Mouse (Mus musculus) stomach, embryonic 14.5 days (tissue): ENCODE data around the gene Nlrx1. TPM values are rescaled to one million over a fixed set of nuclear protein-coding genes. Genes with fewer than 3 reads are reported as not detected.
"Not testable (repeated sequence)": the region's sequence is repeated elsewhere in the genome, so short reads cannot be mapped to it uniquely, and the experiment has no call there.

Experiments used
- ATAC-seq: fragments of 200-750 bp; cut with Nextera tagmentation; 2 replicates; pipeline ENCODE4 v1.8.0; 2017; ENCODE audit warnings: low read depth, moderate TSS enrichment; ENCODE audit not compliant: insufficient number of reproducible peaks, insufficient read depth, low FRiP score
- H3K27ac ChIP-seq: fragments of 300-500 bp; sonication (generic); 2 replicates; pipeline ENCODE4 v1.5.1; 2014; ENCODE audit warnings: mild to moderate bottlenecking, low read length, moderate library complexity, mixed read lengths
- H3K27me3 ChIP-seq: fragments of 300-500 bp; sonication (generic); 2 replicates; pipeline ENCODE4 v1.6.1; 2014; ENCODE audit warnings: low read length, control low read depth, mixed read lengths; ENCODE audit not compliant: control insufficient read depth, insufficient read depth
- H3K36me3 ChIP-seq: fragments of 300-500 bp; sonication (generic); 2 replicates; pipeline ENCODE4 v1.6.1; 2014; ENCODE audit warnings: mild to moderate bottlenecking, control low read depth, low read length, moderate library complexity, mixed read lengths; ENCODE audit not compliant: control insufficient read depth, insufficient read depth
- H3K4me1 ChIP-seq: fragments of 300-500 bp; sonication (generic); 2 replicates; pipeline ENCODE4 v1.6.1; 2014; ENCODE audit warnings: low read length, control low read depth, mixed read lengths; ENCODE audit not compliant: control insufficient read depth, insufficient read depth
- H3K4me2 ChIP-seq: fragments of 300-500 bp; sonication (generic); replicated peaks from 2 replicates; pipeline ENCODE4 v1.6.1; 2014; ENCODE audit warnings: low read depth, low read length, control low read depth
- H3K4me3 ChIP-seq: fragments of 300-500 bp; sonication (generic); 2 replicates; pipeline ENCODE4 v1.5.1; 2014; ENCODE audit warnings: low read depth, low read length, control low read depth
- H3K9ac ChIP-seq: fragments of 300-500 bp; sonication (generic); replicated peaks from 2 replicates; pipeline ENCODE4 v1.6.1; 2014; ENCODE audit warnings: low read depth, mild to moderate bottlenecking, control low read depth, low read length, moderate library complexity, mixed read lengths
- H3K9me3 ChIP-seq: fragments of 300-500 bp; sonication (generic); 2 replicates; pipeline ENCODE4 v1.6.1; 2016; ENCODE audit warnings: low read depth, low read length, control low read depth; ENCODE audit not compliant: control insufficient read depth
- WGBS: fragments of 180-500 bp; shearing (Covaris S2); extraction: QIAGEN DNeasy Blood & Tissue Kit; methylation state at CpG from one replicate; pipeline ENCODE4 v1.1.7; 2014; 5-methylcytosine and 5-hydroxymethylcytosine counted together
- polyA plus RNA-seq: library from polyadenylated mRNA; unstranded; fragments of >200 nt; fragmentation: Nextera tagmentation; extraction: Ambion mirVana; gene quantifications from 2 replicates; pipeline ENCODE4 v1.2.1, GENCODE M21; 2014

Gene Nlrx1
- polyA plus RNA-seq, 1 experiment from 2014 or later = 7.2 TPM

GRCm38 (mm10) chr9:44307248-44307647 is 38.8 kb upstream of the Nlrx1 start:
- H3K4me3 ChIP-seq = no peak overlapping the region
- ATAC-seq = no peak
- H3K4me2 ChIP-seq = no peak overlapping the region
- peaks cover 2% of the 10 kb centered on the region for H3K36me3 ChIP-seq
- no peaks in the 10 kb centered on the region for H3K9me3 ChIP-seq
- H3K27me3 ChIP-seq = no peaks in the 10 kb centered on the region
- H3K4me1 ChIP-seq = peaks cover 16% of the 10 kb centered on the region
- H3K27ac ChIP-seq = no peak overlapping the region
- no peak overlapping the region for H3K9ac ChIP-seq
- 81% methylated on average over 2 of the region's 2 CpGs for WGBS

GRCm38 (mm10) chr9:44306532-44306931 is 38.1 kb upstream of the Nlrx1 start:
- Histone ChIP-seq H3K4me2 (no peak overlapping the region), H3K4me3 (no peak overlapping the region), H3K27ac (no peak overlapping the region), H3K27me3 (no peaks in the 10 kb centered on the region), H3K4me1 (peaks cover 12% of the 10 kb centered on the region), H3K36me3 (peaks cover 8% of the 10 kb centered on the region), H3K9ac (no peak overlapping the region), H3K9me3 (no peaks in the 10 kb centered on the region)
- WGBS = 87% methylated on average over 6 of the region's 6 CpGs
- no peak for ATAC-seq

- Histone ChIP-seq H3K9ac (peak within 1 kb of the TSS; percentile 93), H3K27ac (peak within 1 kb of the TSS; percentile 59; the same call in 1 of the 2 replicates), H3K4me2 (peak within 1 kb of the TSS; percentile 72), H3K27me3 (no peaks in the 10 kb centered on the region), H3K4me1 (peaks cover 6% of the 10 kb centered on the region), H3K36me3 (peaks cover 15% of the 10 kb centered on the region), H3K9me3 (no peaks in the 10 kb centered on the region), H3K4me3 (peak within 1 kb of the TSS; percentile 87)
- ATAC-seq = peak; percentile 99
- under 1% methylated on average over 54 of the region's 54 CpGs for WGBS
These were observed 37.2 kb upstream of the Nlrx1 start, which contains the start of gene Hinfp for GRCm38 (mm10) chr9:44305466-44306079. Gene Hinfp (minus strand): TSS chr9:44305671.

GRCm38 (mm10) chr9:44300001-44300400 is 31.6 kb upstream of the Nlrx1 start:
- not testable (repeated sequence) for ATAC-seq, H3K4me2 ChIP-seq, H3K27ac ChIP-seq, H3K27me3 ChIP-seq, H3K4me1 ChIP-seq, H3K9me3 ChIP-seq, H3K4me3 ChIP-seq, H3K9ac ChIP-seq
- H3K36me3 ChIP-seq = peaks cover 64% of the 10 kb centered on the region
- 94% methylated on average over 3 of the region's 3 CpGs for WGBS

GRCm38 (mm10) chr9:44292490-44292889 is 24.1 kb upstream of the Nlrx1 start:
- WGBS = 66% methylated on average over 3 of the region's 3 CpGs
- Histone ChIP-seq H3K27ac (no peak overlapping the region), H3K4me3 (no peak overlapping the region), H3K9me3 (no peaks in the 10 kb centered on the region), H3K9ac (no peak overlapping the region), H3K36me3 (peaks cover 42% of the 10 kb centered on the region), H3K4me2 (no peak overlapping the region), H3K4me1 (peaks cover 4% of the 10 kb centered on the region; the same call in 1 of the 2 replicates), H3K27me3 (no peaks in the 10 kb centered on the region)
- no peak for ATAC-seq

GRCm38 (mm10) chr9:44288959-44289291 is 20.5 kb upstream of the Nlrx1 start:
- peaks cover 15% of the 10 kb centered on the region for H3K36me3 ChIP-seq
- peaks cover 4% of the 10 kb centered on the region; the same call in 1 of the 2 replicates for H3K4me1 ChIP-seq
- no peak overlapping the region for H3K27ac ChIP-seq
- H3K4me3 ChIP-seq = no peak overlapping the region
- H3K4me2 ChIP-seq = no peak overlapping the region
- no peak for ATAC-seq
- H3K9me3 ChIP-seq = no peaks in the 10 kb centered on the region
- no peaks in the 10 kb centered on the region for H3K27me3 ChIP-seq
- H3K9ac ChIP-seq = no peak overlapping the region
- WGBS = 13% methylated on average over 11 of the region's 11 CpGs

GRCm38 (mm10) chr9:44288076-44288958 is 19.9 kb upstream of the Nlrx1 start, which contains the start of gene Abcg4:
Gene Abcg4 (minus strand): TSS chr9:44288615.
- peak; percentile 74 for ATAC-seq
- Histone ChIP-seq H3K27me3 (no peaks in the 10 kb centered on the region), H3K4me3 (peak within 1 kb of the TSS; percentile 63), H3K4me2 (peak within 1 kb of the TSS; percentile 94), H3K9ac (peak within 1 kb of the TSS; percentile 42), H3K27ac (no peak within 1 kb of the TSS), H3K4me1 (peaks cover 4% of the 10 kb centered on the region; the same call in 1 of the 2 replicates), H3K36me3 (peaks cover 12% of the 10 kb centered on the region), H3K9me3 (no peaks in the 10 kb centered on the region)
- WGBS = 2% methylated on average over 38 of the region's 38 CpGs

- ATAC-seq = peak; percentile 28; the same call in 1 of the 2 replicates
- no peaks in the 10 kb centered on the region for H3K9me3 ChIP-seq
- peak overlapping the region; percentile 94 for H3K4me2 ChIP-seq
- peak overlapping the region; percentile 63 for H3K4me3 ChIP-seq
- 2% methylated on average over 47 of the region's 47 CpGs for WGBS
- H3K27ac ChIP-seq = no peak overlapping the region
- no peaks in the 10 kb centered on the region for H3K27me3 ChIP-seq
- peak overlapping the region; percentile 42 for H3K9ac ChIP-seq
- peaks cover 4% of the 10 kb centered on the region; the same call in 1 of the 2 replicates for H3K4me1 ChIP-seq
- peaks cover 4% of the 10 kb centered on the region for H3K36me3 ChIP-seq
These were observed 19.1 kb upstream of the Nlrx1 start for GRCm38 (mm10) chr9:44287401-44288075.
